Mouse (Mus musculus): Measurements from ENCODE around the gene Pde2a. TPM values are rescaled to one million over a fixed set of nuclear protein-coding genes. Genes with fewer than 3 reads are reported as not detected.

Pde2a gene
- polyA plus RNA-seq, 1 experiment: 17.6 TPM

DNA sequence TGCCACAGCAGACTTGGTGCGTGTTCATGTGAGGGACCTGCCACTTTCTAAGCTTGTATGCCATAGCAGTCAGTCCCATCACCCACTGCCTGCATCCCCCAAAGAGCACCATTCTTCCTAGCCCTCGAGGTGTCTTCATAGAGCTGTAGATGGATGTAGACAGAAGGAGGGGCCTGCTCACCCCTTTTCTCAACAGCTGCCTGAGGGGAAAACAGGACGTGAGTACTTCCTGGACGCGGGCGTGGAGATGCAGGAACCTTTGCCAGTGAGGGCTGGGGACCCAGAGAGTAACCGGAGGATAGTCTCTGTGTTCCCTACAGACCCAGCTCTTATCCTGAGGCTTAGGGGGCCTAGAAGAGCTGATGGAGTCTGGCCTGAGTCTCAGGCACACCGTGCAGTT is 36.3 kb downstream of the Pde2a start:
- Histone ChIP-seq H3K4me3 (ENCODE audit: low read depth, low read length) (no peak overlapping the region), H3K36me3 (ENCODE audit: control insufficient read depth, insufficient read depth, low read length) (no peaks in the 10 kb centered on the region), H3K27ac (ENCODE audit: insufficient read depth, low read depth, low read length) (no peak overlapping the region), H3K4me1 (ENCODE audit: control insufficient read depth, insufficient read depth, insufficient read length, low read length) (peaks cover 3% of the 10 kb centered on the region), H3K27me3 (ENCODE audit: control insufficient read depth, insufficient read depth, low read length) (no peaks in the 10 kb centered on the region; the same call in 1 of the 2 replicates)
- TF ChIP-seq POLR2A (IDR thresholded peaks at IDR 0.05; ENCODE audit: low read depth, low read length): no peak
- TF ChIP-seq CTCF (IDR thresholded peaks at IDR 0.05; ENCODE audit: extremely low read depth, insufficient read length, insufficient replicate concordance, low read depth, low read length): no peak
- 44% methylated on average over 8 of the region's 8 CpGs for whole genome bisulfite sequencing

DNA sequence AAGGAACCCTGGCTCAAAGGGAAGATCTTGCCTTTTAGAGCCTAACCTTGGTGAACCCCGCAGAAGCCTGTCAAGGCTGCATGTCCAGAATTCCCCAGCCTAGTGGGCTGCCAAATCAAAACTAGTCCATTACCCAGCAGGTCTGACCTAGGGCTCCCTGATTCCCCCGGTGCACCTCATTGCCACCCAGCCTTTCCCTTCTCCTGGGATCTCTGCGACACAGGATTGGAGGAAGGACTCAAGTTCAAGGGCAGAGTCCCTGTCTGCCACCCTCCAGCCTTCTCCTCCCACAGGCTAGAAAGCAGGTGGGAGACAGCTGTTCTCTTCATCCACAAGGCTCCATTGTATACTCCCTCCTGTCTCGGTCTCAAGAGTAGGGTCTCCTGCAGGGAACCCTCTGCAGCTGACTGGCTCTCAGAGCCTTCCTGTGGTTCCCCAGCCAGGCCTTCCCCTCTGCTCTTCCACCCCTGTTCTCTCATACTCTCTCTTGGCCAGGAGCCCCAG is 36.8 kb downstream of the Pde2a start:
- Histone ChIP-seq H3K36me3 (ENCODE audit: control insufficient read depth, insufficient read depth, low read length) (no peaks in the 10 kb centered on the region), H3K4me1 (ENCODE audit: control insufficient read depth, insufficient read depth, insufficient read length, low read length) (peaks cover 3% of the 10 kb centered on the region), H3K27ac (ENCODE audit: insufficient read depth, low read depth, low read length) (no peak overlapping the region), H3K27me3 (ENCODE audit: control insufficient read depth, insufficient read depth, low read length) (no peaks in the 10 kb centered on the region; the same call in 1 of the 2 replicates), H3K4me3 (ENCODE audit: low read depth, low read length) (no peak overlapping the region)
- 62% methylated on average over 4 of the region's 4 CpGs for WGBS
- no peak for TF ChIP-seq POLR2A (IDR thresholded peaks at IDR 0.05; ENCODE audit: low read depth, low read length)

DNA sequence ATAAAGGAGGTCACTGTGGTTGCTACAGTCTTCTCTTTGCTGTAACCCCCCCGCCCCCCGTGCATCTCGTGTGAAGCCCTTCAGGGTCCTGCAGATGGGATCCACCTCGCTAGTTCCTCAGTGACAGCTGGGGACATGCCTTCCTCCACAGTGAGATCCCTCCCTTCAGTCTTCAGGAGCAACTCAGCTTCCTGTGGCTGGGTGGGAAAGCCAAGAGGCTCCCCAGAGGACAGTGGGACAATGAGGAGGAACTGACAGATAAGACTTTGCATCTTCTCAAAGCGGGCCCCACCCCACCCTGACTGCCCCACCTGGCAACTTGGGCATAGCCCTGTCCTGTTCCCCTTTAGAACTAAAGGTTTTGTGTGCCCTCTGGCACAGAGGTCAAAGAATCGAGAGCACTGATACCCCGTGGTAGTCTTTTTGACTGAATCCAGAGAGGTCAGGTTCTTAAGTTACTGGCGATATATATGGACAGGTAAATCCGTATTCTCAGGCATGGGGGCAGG is 37.9 kb downstream of the Pde2a start:
- H3K4me3 ChIP-seq (ENCODE audit: low read depth, low read length): no peak overlapping the region
- H3K4me1 ChIP-seq (ENCODE audit: control insufficient read depth, insufficient read depth, insufficient read length, low read length): peaks cover 3% of the 10 kb centered on the region
- no peaks in the 10 kb centered on the region for H3K36me3 ChIP-seq (ENCODE audit: control insufficient read depth, insufficient read depth, low read length)
- H3K27ac ChIP-seq (ENCODE audit: insufficient read depth, low read depth, low read length): no peak overlapping the region
- no peaks in the 10 kb centered on the region for H3K27me3 ChIP-seq (ENCODE audit: control insufficient read depth, insufficient read depth, low read length)
- TF ChIP-seq CTCF (IDR thresholded peaks at IDR 0.05; ENCODE audit: extremely low read depth, insufficient read length, insufficient replicate concordance, low read depth, low read length) (no peak), POLR2A (IDR thresholded peaks at IDR 0.05; ENCODE audit: low read depth, low read length) (no peak)
- 62% methylated on average over 9 of the region's 9 CpGs for WGBS

GRCm38 (mm10) chr7:101459923-101460607 is 38.6 kb downstream of the Pde2a start:
- Histone ChIP-seq H3K36me3 (ENCODE audit: control insufficient read depth, insufficient read depth, low read length) (no peaks in the 10 kb centered on the region), H3K4me1 (ENCODE audit: control insufficient read depth, insufficient read depth, insufficient read length, low read length) (peaks cover 5% of the 10 kb centered on the region), H3K27ac (ENCODE audit: insufficient read depth, low read depth, low read length) (no peak overlapping the region), H3K27me3 (ENCODE audit: control insufficient read depth, insufficient read depth, low read length) (no peaks in the 10 kb centered on the region), H3K4me3 (ENCODE audit: low read depth, low read length) (no peak overlapping the region)
- no peak for TF ChIP-seq POLR2A (IDR thresholded peaks at IDR 0.05; ENCODE audit: low read depth, low read length)
- TF ChIP-seq CTCF (IDR thresholded peaks at IDR 0.05; ENCODE audit: extremely low read depth, insufficient read length, insufficient replicate concordance, low read depth, low read length): no peak
- WGBS: 56% methylated on average over 10 of the region's 10 CpGs

DNA sequence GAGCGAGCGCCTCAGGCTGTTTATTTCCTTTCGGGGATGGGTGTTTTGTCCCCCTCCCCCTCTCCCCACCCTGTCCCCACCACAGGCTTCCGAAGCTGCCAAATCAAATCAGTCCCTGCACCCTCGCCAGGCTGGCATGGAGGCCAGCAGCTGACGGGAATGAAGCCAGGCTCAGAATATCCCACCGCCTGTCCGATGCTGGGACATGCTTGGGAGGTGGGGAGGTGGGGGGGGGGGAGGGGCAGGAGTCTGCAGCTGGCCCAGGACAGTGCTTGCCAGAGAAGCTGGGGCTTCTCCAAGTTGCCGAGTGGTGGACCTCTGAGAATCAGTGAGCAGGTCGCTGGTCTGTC is 39.1 kb downstream of the Pde2a start:
- Histone ChIP-seq H3K27ac (ENCODE audit: insufficient read depth, low read depth, low read length) (no peak overlapping the region), H3K36me3 (ENCODE audit: control insufficient read depth, insufficient read depth, low read length) (no peaks in the 10 kb centered on the region), H3K4me3 (ENCODE audit: low read depth, low read length) (no peak overlapping the region), H3K4me1 (ENCODE audit: control insufficient read depth, insufficient read depth, insufficient read length, low read length) (peaks cover 7% of the 10 kb centered on the region), H3K27me3 (ENCODE audit: control insufficient read depth, insufficient read depth, low read length) (no peaks in the 10 kb centered on the region)
- 47% methylated on average over 10 of the region's 10 CpGs for WGBS
- no peak for TF ChIP-seq CTCF (IDR thresholded peaks at IDR 0.05; ENCODE audit: extremely low read depth, insufficient read length, insufficient replicate concordance, low read depth, low read length)
- TF ChIP-seq POLR2A (IDR thresholded peaks at IDR 0.05; ENCODE audit: low read depth, low read length): no peak

- Histone ChIP-seq H3K4me3 (ENCODE audit: low read depth, low read length) (no peak overlapping the region), H3K4me1 (ENCODE audit: control insufficient read depth, insufficient read depth, insufficient read length, low read length) (peaks cover 13% of the 10 kb centered on the region), H3K36me3 (ENCODE audit: control insufficient read depth, insufficient read depth, low read length) (no peaks in the 10 kb centered on the region), H3K27me3 (ENCODE audit: control insufficient read depth, insufficient read depth, low read length) (no peaks in the 10 kb centered on the region), H3K27ac (ENCODE audit: insufficient read depth, low read depth, low read length) (no peak overlapping the region)
- TF ChIP-seq CTCF (IDR thresholded peaks at IDR 0.05; ENCODE audit: extremely low read depth, insufficient read length, insufficient replicate concordance, low read depth, low read length) (no peak), POLR2A (IDR thresholded peaks at IDR 0.05; ENCODE audit: low read depth, low read length) (no peak)
- WGBS: 80% methylated on average over 11 of the region's 11 CpGs
Observed at GRCm38 (mm10) chr7:101461571-101461970, 40.1 kb downstream of the Pde2a start.

DNA sequence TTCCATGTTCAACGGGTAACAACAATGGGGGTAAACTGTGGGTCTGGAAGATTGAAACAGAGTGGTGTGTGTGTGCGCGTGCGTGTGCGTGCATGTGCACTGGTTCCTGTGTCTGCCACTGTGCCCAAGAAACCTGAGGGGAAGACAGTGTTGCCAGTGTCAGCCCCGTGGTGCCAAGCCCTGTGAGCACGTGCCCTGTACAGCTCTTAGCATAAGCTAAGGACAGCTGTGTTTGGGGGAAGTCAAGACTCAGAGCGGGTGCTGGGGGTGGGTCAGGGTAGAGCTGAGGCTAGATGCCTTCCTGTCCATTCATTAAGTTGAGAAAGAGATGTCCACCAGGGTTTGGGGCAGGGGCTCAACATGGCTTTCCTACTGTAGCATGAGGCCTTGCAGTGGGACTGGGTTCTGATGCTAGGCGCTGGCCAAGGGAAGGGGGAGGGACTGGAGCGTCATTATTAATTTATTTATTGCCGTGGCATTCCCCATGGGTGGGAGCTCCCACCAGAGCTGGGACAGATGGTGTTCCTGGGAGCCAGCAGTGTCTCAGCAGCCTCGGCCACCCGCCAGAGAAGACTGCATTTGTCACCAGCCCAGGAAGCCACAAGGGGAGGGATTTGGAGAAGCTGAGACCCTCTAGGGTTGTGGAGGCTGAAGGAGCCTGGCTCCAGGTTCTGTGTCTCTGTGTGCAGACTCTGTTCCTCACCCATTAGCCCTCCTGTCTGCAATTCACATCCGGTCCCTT is 41.0 kb downstream of the Pde2a start:
- Histone ChIP-seq H3K4me3 (ENCODE audit: low read depth, low read length) (no peak overlapping the region), H3K27ac (ENCODE audit: insufficient read depth, low read depth, low read length) (no peak overlapping the region), H3K27me3 (ENCODE audit: control insufficient read depth, insufficient read depth, low read length) (no peaks in the 10 kb centered on the region), H3K4me1 (ENCODE audit: control insufficient read depth, insufficient read depth, insufficient read length, low read length) (peaks cover 18% of the 10 kb centered on the region), H3K36me3 (ENCODE audit: control insufficient read depth, insufficient read depth, low read length) (no peaks in the 10 kb centered on the region)
- no peak for TF ChIP-seq CTCF (IDR thresholded peaks at IDR 0.05; ENCODE audit: extremely low read depth, insufficient read length, insufficient replicate concordance, low read depth, low read length)
- no peak for TF ChIP-seq POLR2A (IDR thresholded peaks at IDR 0.05; ENCODE audit: low read depth, low read length)
- 75% methylated on average over 14 of the region's 14 CpGs for WGBS

All from small intestine, adult 2 months (tissue).